Mouse (Mus musculus) embryonic fibroblast, embryonic 13.5 days (primary cell): ENCODE results near the gene Myt1l.

ENCODE experiments used
- CTCF ChIP-seq: IDR thresholded peaks from 2 replicates; pipeline ENCODE4 v1.5.1; 2011; ENCODE audit warnings: mild to moderate bottlenecking, control low read depth, low read length, moderate library complexity, borderline replicate concordance; ENCODE audit not compliant: insufficient read depth
- POLR2A ChIP-seq: IDR thresholded peaks from 2 replicates; pipeline ENCODE4 v1.6.1; 2011; ENCODE audit warnings: low read depth, mild to moderate bottlenecking, control low read depth, low read length, moderate library complexity

DNA sequence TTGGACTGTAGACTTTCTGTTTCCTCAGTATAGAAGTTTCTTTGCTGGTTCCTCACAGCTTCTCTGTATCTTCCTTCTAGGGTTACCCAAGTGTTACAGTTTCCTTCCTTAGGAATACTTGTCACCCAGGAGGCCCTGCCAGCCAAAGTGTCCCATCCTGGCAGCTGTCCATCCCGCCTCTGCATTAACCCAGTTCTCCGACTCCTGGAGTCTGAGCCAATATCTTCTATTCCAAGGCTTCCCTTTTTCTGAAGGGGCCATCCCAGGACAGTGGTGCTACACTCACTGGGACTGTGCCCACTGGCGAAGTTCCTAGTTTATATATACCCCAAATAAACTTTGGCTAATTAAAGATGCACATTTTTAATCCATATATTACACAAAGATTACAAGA lies 227.7 kb downstream of the Myt1l start:
- no peak for TF ChIP-seq POLR2A
- no peak for TF ChIP-seq CTCF
